Mouse (Mus musculus) kidney, adult 2 months (tissue): ENCODE data around the gene Nxf3.

Experiments used
- CTCF ChIP-seq: fragments of 200-500 bp; conservative IDR thresholded peaks from 2 replicates; pipeline ENCODE4 v1.5.1; 2011; ENCODE audit warnings: low read depth, mild to moderate bottlenecking, control low read depth, low read length, moderate library complexity, mixed read lengths; ENCODE audit not compliant: insufficient read depth, insufficient read length
- POLR2A ChIP-seq: fragments of 200-500 bp; IDR thresholded peaks from one replicate; pipeline ENCODE4 v1.6.1; 2011; ENCODE audit warnings: low read depth, low read length, control low read depth

DNA sequence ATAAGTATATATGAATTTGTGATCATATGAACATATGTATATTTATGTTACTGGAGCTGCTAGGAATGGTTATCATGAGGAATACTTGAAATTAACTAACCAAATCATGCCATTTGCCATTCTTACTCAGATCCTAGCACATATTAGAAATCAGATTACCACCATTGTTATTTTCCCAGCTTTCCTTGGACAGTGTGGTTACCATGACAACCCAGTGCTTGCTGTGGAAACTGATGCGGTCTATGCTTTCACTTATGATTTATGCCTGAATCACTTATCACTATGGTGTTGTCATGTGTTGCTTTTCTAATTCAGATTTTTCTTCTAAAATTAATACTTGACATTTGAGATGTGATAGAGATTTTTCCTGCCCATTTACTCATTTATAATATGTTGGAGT lies 54.7 kb downstream of the Nxf3 start:
- TF ChIP-seq CTCF (no peak), POLR2A (no peak)
